Mouse (Mus musculus): ENCODE measurements at regions not wholly inside any gene's neighbourhood (a gene's known extent, or its start where the extent isn't known, plus 50 kb on each side); places are given as distances from the start of the nearest gene placed in this dataset.

DNA sequence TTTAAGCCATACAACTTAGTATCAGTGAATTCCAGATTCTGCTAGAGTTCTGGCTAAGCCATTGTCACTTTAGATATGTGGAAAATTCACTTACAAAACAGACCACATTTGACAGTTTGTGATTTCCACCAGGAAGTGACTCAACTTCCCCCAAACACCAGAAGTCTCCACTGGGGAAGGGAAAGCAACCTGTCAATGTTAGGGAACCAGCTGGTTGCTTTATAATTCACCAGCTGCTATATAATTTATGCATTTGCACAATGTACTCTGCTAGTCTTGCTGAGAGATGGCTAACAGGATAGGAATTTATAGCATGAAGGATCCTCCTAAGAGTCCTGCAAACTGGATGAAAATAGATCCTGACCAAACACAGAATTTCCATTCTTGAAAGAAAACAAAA is 72.9 kb upstream of the Nxt1 start:
- TF ChIP-seq POLR2A (IDR thresholded peaks at IDR 0.05; ENCODE audit: insufficient read depth, low read depth, low read length) = no peak
- TF ChIP-seq EP300 (IDR thresholded peaks at IDR 0.05; ENCODE audit: insufficient read depth, low read depth, low read length) = no peak
- no peak for TF ChIP-seq CTCF (IDR thresholded peaks at IDR 0.05)

Data from heart, adult 2 months (tissue).